Comparison of ENCODE assay signal across 10 mouse cellular contexts in the genomic region with DNA sequence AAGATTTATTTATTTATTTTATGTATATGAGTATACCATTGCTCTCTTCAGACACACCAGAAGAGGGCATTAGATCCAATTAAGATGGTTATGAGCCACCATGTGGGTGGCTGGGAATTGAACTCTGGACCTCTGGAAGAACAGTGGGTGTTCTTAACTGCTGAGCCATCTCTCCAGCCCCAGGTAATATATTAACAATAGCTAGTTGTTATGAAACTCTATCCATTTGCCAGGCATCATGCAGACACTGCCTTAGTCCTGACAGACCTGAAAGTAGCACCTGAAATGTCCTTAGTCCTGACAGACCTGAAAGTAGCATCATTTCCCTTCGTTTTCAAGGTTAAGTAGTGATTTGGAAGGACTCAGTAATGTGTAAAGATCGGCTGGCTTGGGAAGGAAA. TPM values are rescaled to one million over a fixed set of nuclear protein-coding genes. Genes with fewer than 3 reads are reported as not detected.
DNase-seq lines count a peak whose midpoint lies in the region; ATAC-seq and TF ChIP-seq lines count a peak whose summit lies in the region.
"Had no signal": no experiment of that assay in that cellular context is flagged by ENCODE, and none has a peak within 500 bp of the region (broad histone marks: within the 10 kb centered on the region; RNA-seq: fewer than 3 reads in every experiment).

No protein-coding gene starts in this region.

- peaks cover 28% of the 10 kb centered on the region for H3K4me1 ChIP-seq in forebrain, embryonic 12.5 days
- peaks cover 11% of the 10 kb centered on the region for H3K4me1 ChIP-seq in forebrain, postnatal 0 days (ENCODE audit: insufficient read depth)
- H3K4me1 ChIP-seq in liver, adult 2 months (ENCODE audit: control insufficient read depth, insufficient read depth, low read length): peaks cover 18% of the 10 kb centered on the region
- H3K4me1 ChIP-seq in stomach, embryonic 15.5 days: peaks cover 34% of the 10 kb centered on the region

- no peak overlapping the region for H3K9ac ChIP-seq in forebrain, embryonic 12.5 days
- H3K9ac ChIP-seq in forebrain, postnatal 0 days: no peak overlapping the region
- peak overlapping the region; percentile 30; the same call in 1 of the 2 replicates for H3K9ac ChIP-seq in liver, adult 2 months (ENCODE audit: low read depth, low read length)
- H3K9ac ChIP-seq in stomach, embryonic 15.5 days: no peak overlapping the region

- peaks cover 21% of the 10 kb centered on the region for H3K36me3 ChIP-seq in forebrain, embryonic 12.5 days (replicated peaks)
- H3K36me3 ChIP-seq in forebrain, postnatal 0 days (ENCODE audit: insufficient read depth): 0 out of 2 replicates have a peak, but pooled peaks cover 8% of the 10 kb centered on the region
- peaks cover 2% of the 10 kb centered on the region; the same call in 1 of the 2 replicates for H3K36me3 ChIP-seq in liver, adult 2 months (ENCODE audit: control insufficient read depth, insufficient read depth, low read length)
- H3K36me3 ChIP-seq in stomach, embryonic 15.5 days: peaks cover 16% of the 10 kb centered on the region

- 43% methylated on average over 2 of the region's 2 CpGs for WGBS in forebrain, embryonic 12.5 days
- WGBS in forebrain, postnatal 0 days: 55% methylated on average over 2 of the region's 2 CpGs
- WGBS in liver, adult 2 months: 27% methylated on average over 2 of the region's 2 CpGs
- 45% methylated on average over 2 of the region's 2 CpGs for WGBS in stomach, embryonic 15.5 days

- H3K27me3 ChIP-seq in forebrain, embryonic 12.5 days: no peaks in the 10 kb centered on the region
- H3K27me3 ChIP-seq in forebrain, postnatal 0 days (ENCODE audit: insufficient read depth, low read length): no peaks in the 10 kb centered on the region
- no peaks in the 10 kb centered on the region for H3K27me3 ChIP-seq in liver, adult 2 months (ENCODE audit: control insufficient read depth, insufficient read depth, low read length)
- H3K27me3 ChIP-seq in stomach, embryonic 15.5 days (replicated peaks): no peaks in the 10 kb centered on the region

- no peak overlapping the region for H3K4me2 ChIP-seq in forebrain, embryonic 12.5 days
- H3K4me2 ChIP-seq in forebrain, postnatal 0 days (ENCODE audit: low read depth): no peak overlapping the region
- H3K4me2 ChIP-seq in stomach, embryonic 15.5 days: peak overlapping the region; percentile 70

- peaks cover 22% of the 10 kb centered on the region for H3K79me2 ChIP-seq in liver, adult 2 months (ENCODE audit: control insufficient read depth, insufficient read depth, low read length)

- no peak for TF ChIP-seq POLR2A in liver, adult 2 months (IDR thresholded peaks at IDR 0.05; ENCODE audit: extremely low read depth, insufficient read depth, low read length)

- ATAC-seq in forebrain, embryonic 12.5 days (ENCODE audit: low FRiP score): no peak
- no peak for ATAC-seq in forebrain, postnatal 0 days
- no peak for ATAC-seq in stomach, embryonic 15.5 days (ENCODE audit: insufficient read depth, low FRiP score, low read depth)

- H3K27ac ChIP-seq in forebrain, embryonic 12.5 days: peak overlapping the region; percentile 93; the same call in 1 of the 2 replicates
- no peak overlapping the region for H3K27ac ChIP-seq in forebrain, postnatal 0 days (ENCODE audit: low read depth, low read length)
- H3K27ac ChIP-seq in liver, adult 2 months (replicated peaks; ENCODE audit: insufficient read depth, low read depth, low read length): peak overlapping the region; percentile 93
- peak overlapping the region; percentile 94 for H3K27ac ChIP-seq in stomach, embryonic 15.5 days

- no peak for DNase-seq in forebrain, postnatal 0 days
- DNase-seq in liver, adult 2 months (ENCODE audit: extremely low read depth, low read depth, low spot score): peak; percentile 73
- no peak for DNase-seq in liver
- peak; percentile 45 to 52 for DNase-seq in kidney, postnatal 36 days
- no peak for DNase-seq in embryo, embryonic 9.5 days (ENCODE audit: extremely low spot score)
- DNase-seq in gastrocnemius, adult 8-10 months (ENCODE audit: low spot score in 2 of 2): no peak
- DNase-seq: cerebellum, adult 8-10 months had no signal

- no peak overlapping the region for H3K4me3 ChIP-seq in forebrain, embryonic 12.5 days (replicated peaks)
- H3K4me3 ChIP-seq in forebrain, postnatal 0 days (ENCODE audit: low read depth, low read length): no peak overlapping the region
- peak overlapping the region; percentile 1; the same call in 1 of the 2 replicates for H3K4me3 ChIP-seq in liver, adult 2 months (ENCODE audit: insufficient read depth, low read depth, low read length)
- H3K4me3 ChIP-seq in stomach, embryonic 15.5 days (replicated peaks): peak overlapping the region; percentile 80; the same call in 1 of the 2 replicates

- no peak for TF ChIP-seq CTCF in forebrain, postnatal 0 days (IDR thresholded peaks at IDR 0.05; ENCODE audit: low read depth)
- TF ChIP-seq CTCF in liver, adult 2 months (IDR thresholded peaks at IDR 0.05; ENCODE audit: low read depth, low read length): no peak

- H3K9me3 ChIP-seq in forebrain, embryonic 12.5 days: no peaks in the 10 kb centered on the region
- no peaks in the 10 kb centered on the region for H3K9me3 ChIP-seq in forebrain, postnatal 0 days (ENCODE audit: low read length)
- no peaks in the 10 kb centered on the region for H3K9me3 ChIP-seq in stomach, embryonic 15.5 days

RNA-seq across cellular contexts. Expression of gene Adipor1, which starts 1.1 kb away (rescaled TPM):
- polyA plus RNA-seq in forebrain, embryonic 12.5 days (2016; fragmentation: Nextera tagmentation; extraction: Ambion mirVana): 61.1 and 65.1 TPM in 2 replicates
- total RNA-seq in forebrain, postnatal 0 days (2014; rRNA removed): 80.0 and 82.0 TPM in 2 replicates
- polyA plus RNA-seq in forebrain, postnatal 0 days (2015; fragmentation: Nextera tagmentation; extraction: Ambion mirVana): 62.2 and 68.2 TPM in 2 replicates
- total RNA-seq in liver, adult 2 months (2014; rRNA removed): 71.5 and 81.2 TPM in 2 replicates
- polyA plus RNA-seq in liver, adult 2 months (2012; rRNA removed): 92.7 and 105 TPM in 2 replicates
- polyA plus RNA-seq in stomach, embryonic 15.5 days (2015; fragmentation: Nextera tagmentation; extraction: Ambion mirVana): 82.5 and 93.6 TPM in 2 replicates
- 100 to 1,000 TPM; 196 to 235 (median 208) TPM for total RNA-seq in gastrocnemius, adult 8-10 months (2022)

RNA-seq across cellular contexts. Expression of gene Cyb5r1, which starts 8.7 kb away (rescaled TPM):
- polyA plus RNA-seq in forebrain, embryonic 12.5 days (2016; fragmentation: Nextera tagmentation; extraction: Ambion mirVana): 19.2 and 21.5 TPM in 2 replicates
- 9.2 and 16.0 TPM in 2 replicates for total RNA-seq in forebrain, postnatal 0 days (2014; rRNA removed)
- polyA plus RNA-seq in forebrain, postnatal 0 days (2015; fragmentation: Nextera tagmentation; extraction: Ambion mirVana): 9.5 and 14.5 TPM in 2 replicates
- total RNA-seq in liver, adult 2 months (2014; rRNA removed): 4.5 and 4.7 TPM in 2 replicates
- polyA plus RNA-seq in liver, adult 2 months (2012; rRNA removed): 8.3 and 16.3 TPM in 2 replicates
- 38.5 and 40.1 TPM in 2 replicates for polyA plus RNA-seq in stomach, embryonic 15.5 days (2015; fragmentation: Nextera tagmentation; extraction: Ambion mirVana)
- total RNA-seq in gastrocnemius, adult 8-10 months (2022): 10 to 100 TPM; 79.7 to 98.2 (median 83.9) TPM

RNA-seq across cellular contexts. Expression of gene 4933406M09Rik, which starts 28.3 kb away (rescaled TPM):
- polyA plus RNA-seq in forebrain, embryonic 12.5 days (2016; fragmentation: Nextera tagmentation; extraction: Ambion mirVana): not detected in 2 replicates
- not detected in 2 replicates for total RNA-seq in forebrain, postnatal 0 days (2014; rRNA removed)
- not detected in 2 replicates for polyA plus RNA-seq in forebrain, postnatal 0 days (2015; fragmentation: Nextera tagmentation; extraction: Ambion mirVana)
- total RNA-seq in liver, adult 2 months (2014; rRNA removed): not detected in 2 replicates
- not detected in 2 replicates for polyA plus RNA-seq in liver, adult 2 months (2012; rRNA removed)
- polyA plus RNA-seq in stomach, embryonic 15.5 days (2015; fragmentation: Nextera tagmentation; extraction: Ambion mirVana): not detected in 2 replicates
- not detected for total RNA-seq in gastrocnemius, adult 8-10 months (2022)
- total RNA-seq: left cerebral cortex, postnatal 10 days had no signal

RNA-seq across cellular contexts. Expression of gene Klhl12, which starts 41.3 kb away (rescaled TPM):
- 33.2 and 34.1 TPM in 2 replicates for polyA plus RNA-seq in forebrain, embryonic 12.5 days (2016; fragmentation: Nextera tagmentation; extraction: Ambion mirVana)
- 33.5 and 40.0 TPM in 2 replicates for total RNA-seq in forebrain, postnatal 0 days (2014; rRNA removed)
- polyA plus RNA-seq in forebrain, postnatal 0 days (2015; fragmentation: Nextera tagmentation; extraction: Ambion mirVana): 26.2 and 33.6 TPM in 2 replicates
- total RNA-seq in liver, adult 2 months (2014; rRNA removed): 8.8 and 9.9 TPM in 2 replicates
- polyA plus RNA-seq in liver, adult 2 months (2012; rRNA removed): 4.5 and 5.1 TPM in 2 replicates
- polyA plus RNA-seq in stomach, embryonic 15.5 days (2015; fragmentation: Nextera tagmentation; extraction: Ambion mirVana): 24.0 and 24.2 TPM in 2 replicates
- 10 to 100 TPM; 19.0 to 22.2 (median 19.5) TPM for total RNA-seq in gastrocnemius, adult 8-10 months (2022)

RNA-seq across cellular contexts. Expression of gene Tmem183a, which starts 52.3 kb away (rescaled TPM):
- 130 and 131 TPM in 2 replicates for polyA plus RNA-seq in forebrain, embryonic 12.5 days (2016; fragmentation: Nextera tagmentation; extraction: Ambion mirVana)
- 177 and 184 TPM in 2 replicates for total RNA-seq in forebrain, postnatal 0 days (2014; rRNA removed)
- 103 and 123 TPM in 2 replicates for polyA plus RNA-seq in forebrain, postnatal 0 days (2015; fragmentation: Nextera tagmentation; extraction: Ambion mirVana)
- 152 and 153 TPM in 2 replicates for total RNA-seq in liver, adult 2 months (2014; rRNA removed)
- 130 and 152 TPM in 2 replicates for polyA plus RNA-seq in liver, adult 2 months (2012; rRNA removed)
- polyA plus RNA-seq in stomach, embryonic 15.5 days (2015; fragmentation: Nextera tagmentation; extraction: Ambion mirVana): 85.8 and 90.6 TPM in 2 replicates
- 10 to 100 TPM in 3 of 4 experiments, 1 to 10 TPM in 1; 8.5 to 13.5 (median 11.1) TPM for total RNA-seq in gastrocnemius, adult 8-10 months (2022)

Comparison
In these comparisons a context has a peak if more than half of its experiments do, and no peak if none do; other contexts are left out.
1. DNase-seq: peak in liver, adult 2 months (single experiment) and kidney, postnatal 36 days (2 of 2); none in forebrain, postnatal 0 days (single experiment), liver (single experiment), embryo, embryonic 9.5 days (single experiment) and gastrocnemius, adult 8-10 months (0 of 2).
2. H3K4me3 ChIP-seq: peak in liver, adult 2 months (single experiment) and stomach, embryonic 15.5 days (single experiment); none in forebrain, embryonic 12.5 days (single experiment) and forebrain, postnatal 0 days (single experiment).